ENCODE assay signal across 8 mouse cellular contexts in the genomic region with DNA sequence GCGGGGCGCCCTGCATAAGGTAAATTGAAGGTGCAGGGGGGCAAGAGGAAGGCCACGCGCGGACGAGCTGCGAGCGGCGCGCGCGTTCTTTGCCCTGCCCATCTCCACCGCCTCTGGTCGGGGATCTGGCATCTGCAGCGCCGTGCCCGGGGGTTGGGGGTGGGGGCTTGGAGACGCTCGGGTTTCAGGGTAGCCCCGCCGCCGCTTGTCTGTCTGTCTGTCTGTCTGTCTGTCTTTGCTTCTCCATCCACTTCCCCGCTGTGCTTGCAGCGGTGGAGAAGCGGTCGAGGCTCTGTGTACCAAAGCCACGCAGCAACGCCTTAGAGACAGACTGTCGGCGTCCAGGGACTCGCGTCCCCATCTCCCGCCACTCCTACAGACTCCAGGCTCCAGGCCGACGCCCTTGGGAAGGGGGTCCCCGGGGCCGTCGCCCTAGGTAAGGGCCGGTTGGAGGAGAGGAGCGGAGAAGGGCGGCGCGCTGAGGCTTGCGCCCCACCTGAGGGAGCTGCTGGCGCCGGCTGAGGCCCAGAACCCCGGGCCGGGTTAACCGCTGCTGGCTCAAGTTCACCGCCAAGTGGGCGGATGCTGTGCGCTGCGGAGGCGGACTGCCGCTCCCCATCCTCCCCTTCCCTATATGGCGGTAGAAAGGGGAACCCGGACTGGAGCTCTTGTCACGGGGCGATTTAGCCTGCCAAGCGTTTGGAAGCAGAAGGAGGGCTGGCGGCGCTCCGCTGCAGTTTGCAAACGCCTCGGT. TPM values are rescaled to one million over a fixed set of nuclear protein-coding genes. Genes with fewer than 3 reads are reported as not detected.
DNase-seq lines count a peak whose midpoint lies in the region; ATAC-seq and TF ChIP-seq lines count a peak whose summit lies in the region.

No protein-coding gene starts in this region.

- TF ChIP-seq EP300 in CH12.LX (IDR thresholded peaks at IDR 0.05; ENCODE audit: low read length) = peak; percentile 29; the same call in 1 of the 2 replicates
- TF ChIP-seq EP300 in heart, postnatal 0 days (IDR thresholded peaks at IDR 0.05; ENCODE audit: low read depth) = peak; percentile 28; the same call in 1 of the 2 replicates

- dilution Hi-C loops in CH12.LX (cut with MboI; ENCODE audit: extremely low pct_ligation_motif_present, extremely low pct_unique_long_range_greater_than_20kb, low sequenced_read_pairs) = no loop called here

- peak in 1 of 2 experiments; percentile 28; a peak in 2 of 4 replicates for TF ChIP-seq CTCF in CH12.LX (conservative IDR thresholded peaks at IDR 0.05 in 1 of 2, IDR thresholded peaks at IDR 0.05 in 1 of 2; ENCODE audit: low read depth in 2 of 2, low read length in 2 of 2)
- no peak for TF ChIP-seq CTCF in heart, postnatal 0 days (IDR thresholded peaks at IDR 0.05; ENCODE audit: low read depth)

- peak; percentile 70 for DNase-seq in CH12.LX (ENCODE audit: extremely low read depth)
- DNase-seq in c-Kit-positive CD71-positive TER-119-positive erythroid progenitor cells, embryonic 14.5 days (ENCODE audit: low spot score) = peak; percentile 47
- DNase-seq in heart, postnatal 0 days (ENCODE audit: low spot score) = peak; percentile 93
- DNase-seq in kidney, postnatal 36 days = peak; percentile 88 to 89
- DNase-seq in neural tube, embryonic 11.5 days (ENCODE audit: low spot score) = peak; percentile 81

- in situ Hi-C loops in CH12.LX (cut with MboI; ENCODE audit: low pct_ligation_motif_present, low pct_unique_long_range_greater_than_20kb, low sequenced_read_pairs) = loop anchor here (25.0 kb wide), 1 partner anchor 1085 kb away; a partner anchor contains a TSS

- H3K4me2 ChIP-seq in CH12.LX (ENCODE audit: insufficient read depth, low read depth, poor library complexity, severe bottlenecking) = peak overlapping the region; percentile 51
- peak overlapping the region; percentile 66 for H3K4me2 ChIP-seq in forebrain, embryonic 12.5 days
- H3K4me2 ChIP-seq in heart, postnatal 0 days (ENCODE audit: low read depth, low read length) = peak overlapping the region; percentile 80
- peak overlapping the region; percentile 81 for H3K4me2 ChIP-seq in liver, embryonic 15.5 days
- H3K4me2 ChIP-seq in neural tube, embryonic 11.5 days (ENCODE audit: low read depth) = peak overlapping the region; percentile 79
- peak overlapping the region; percentile 53 for H3K4me2 ChIP-seq in stomach, embryonic 16.5 days (ENCODE audit: low read depth, low read length)

- WGBS in forebrain, embryonic 12.5 days = under 1% methylated on average over 63 of the region's 65 CpGs
- WGBS in heart, postnatal 0 days = under 1% methylated on average over 64 of the region's 65 CpGs
- WGBS in liver, embryonic 15.5 days (ENCODE audit: insufficient replicate concordance) = under 1% methylated on average over 64 of the region's 65 CpGs
- WGBS in neural tube, embryonic 11.5 days = under 1% methylated on average over 64 of the region's 65 CpGs
- under 1% methylated on average over 65 of the region's 65 CpGs for WGBS in stomach, embryonic 16.5 days

- H3K27me3 ChIP-seq in CH12.LX (replicated peaks) = no peaks in the 10 kb centered on the region
- H3K27me3 ChIP-seq in forebrain, embryonic 12.5 days = no peaks in the 10 kb centered on the region
- no peaks in the 10 kb centered on the region for H3K27me3 ChIP-seq in heart, postnatal 0 days (ENCODE audit: control insufficient read depth, insufficient read depth, low read length)
- peaks cover 12% of the 10 kb centered on the region for H3K27me3 ChIP-seq in liver, embryonic 15.5 days
- H3K27me3 ChIP-seq in neural tube, embryonic 11.5 days (ENCODE audit: control insufficient read depth, insufficient read depth, low read length) = no peaks in the 10 kb centered on the region
- no peaks in the 10 kb centered on the region for H3K27me3 ChIP-seq in stomach, embryonic 16.5 days (ENCODE audit: control insufficient read depth, insufficient read depth, low read length)

- H3K27ac ChIP-seq in CH12.LX (ENCODE audit: insufficient read depth, low read depth) = peak overlapping the region; percentile 47
- peak overlapping the region; percentile 96 for H3K27ac ChIP-seq in forebrain, embryonic 12.5 days
- H3K27ac ChIP-seq in heart, postnatal 0 days (ENCODE audit: low read depth) = peak overlapping the region; percentile 99
- H3K27ac ChIP-seq in liver, embryonic 15.5 days (replicated peaks) = peak overlapping the region; percentile 62
- H3K27ac ChIP-seq in neural tube, embryonic 11.5 days (ENCODE audit: low read depth, low read length) = peak overlapping the region; percentile 76
- H3K27ac ChIP-seq in stomach, embryonic 16.5 days (ENCODE audit: low read length) = peak overlapping the region; percentile 98

- H3K4me3 ChIP-seq in CH12.LX (replicated peaks in 1 of 3; ENCODE audit: low read depth in 2 of 3, low read length in 2 of 3, poor library complexity in 1 of 3) = peak overlapping the region; percentile 66 to 79 (median 78)
- peak overlapping the region; percentile 80 for H3K4me3 ChIP-seq in forebrain, embryonic 12.5 days (replicated peaks)
- peak overlapping the region; percentile 64 for H3K4me3 ChIP-seq in heart, postnatal 0 days (ENCODE audit: low read depth, low read length)
- H3K4me3 ChIP-seq in liver, embryonic 15.5 days (replicated peaks) = peak overlapping the region; percentile 68
- H3K4me3 ChIP-seq in neural tube, embryonic 11.5 days (ENCODE audit: low read depth, low read length) = peak overlapping the region; percentile 77
- H3K4me3 ChIP-seq in stomach, embryonic 16.5 days (replicated peaks; ENCODE audit: low read length) = peak overlapping the region; percentile 95

- H3K36me3 ChIP-seq in CH12.LX (replicated peaks in 1 of 2; ENCODE audit: control insufficient read depth in 1 of 2, insufficient read depth in 1 of 2, low read length in 1 of 2) = peaks cover 0 to 7% of the 10 kb centered on the region in 2 experiments
- no peaks in the 10 kb centered on the region for H3K36me3 ChIP-seq in forebrain, embryonic 12.5 days (replicated peaks)
- H3K36me3 ChIP-seq in heart, postnatal 0 days (replicated peaks; ENCODE audit: control insufficient read depth, insufficient read depth, low read length) = no peaks in the 10 kb centered on the region
- H3K36me3 ChIP-seq in liver, embryonic 15.5 days (replicated peaks) = no peaks in the 10 kb centered on the region
- H3K36me3 ChIP-seq in neural tube, embryonic 11.5 days (ENCODE audit: control insufficient read depth, insufficient read depth, low read length) = no peaks in the 10 kb centered on the region
- H3K36me3 ChIP-seq in stomach, embryonic 16.5 days (ENCODE audit: control insufficient read depth, insufficient read depth, low read length) = no peaks in the 10 kb centered on the region

- peak; percentile 34; the same call in 1 of the 2 replicates for TF ChIP-seq POLR2A in CH12.LX (IDR thresholded peaks at IDR 0.05; ENCODE audit: low read depth, low read length)

- H3K9ac ChIP-seq in CH12.LX (ENCODE audit: insufficient read depth, low read depth) = peak overlapping the region; percentile 53
- H3K9ac ChIP-seq in forebrain, embryonic 12.5 days = peak overlapping the region; percentile 87
- peak overlapping the region; percentile 82 for H3K9ac ChIP-seq in heart, postnatal 0 days (replicated peaks; ENCODE audit: low read depth, low read length)
- peak overlapping the region; percentile 44 for H3K9ac ChIP-seq in liver, embryonic 15.5 days
- H3K9ac ChIP-seq in neural tube, embryonic 11.5 days (ENCODE audit: low read length) = peak overlapping the region; percentile 81
- peak overlapping the region; percentile 92 for H3K9ac ChIP-seq in stomach, embryonic 16.5 days (ENCODE audit: low read length)

- peaks cover 3% of the 10 kb centered on the region; the same call in 1 of the 2 replicates for H3K79me2 ChIP-seq in CH12.LX (replicated peaks; ENCODE audit: control insufficient read depth, extremely low read depth, insufficient read depth, poor library complexity, severe bottlenecking)

- ATAC-seq in forebrain, embryonic 12.5 days (ENCODE audit: low FRiP score) = peak; percentile 83
- peak; percentile 77 for ATAC-seq in heart, postnatal 0 days (ENCODE audit: insufficient read depth, low read depth)
- peak; percentile 63 for ATAC-seq in liver, embryonic 15.5 days (ENCODE audit: insufficient read depth)
- peak; percentile 79 for ATAC-seq in neural tube, embryonic 11.5 days (ENCODE audit: insufficient read depth, low FRiP score, low TSS enrichment)
- peak; percentile 89 for ATAC-seq in stomach, embryonic 16.5 days (ENCODE audit: insufficient read depth, low FRiP score)

- no peak for TF ChIP-seq RAD21 in CH12.LX (IDR thresholded peaks at IDR 0.05; ENCODE audit: low read depth, low read length)

- H3K4me1 ChIP-seq in CH12.LX (ENCODE audit: control insufficient read depth in 1 of 2, insufficient read depth in 2 of 2) = peaks cover 0 to 29% of the 10 kb centered on the region in 2 experiments; a peak in 2 of 4 replicates
- H3K4me1 ChIP-seq in forebrain, embryonic 12.5 days = peaks cover 12% of the 10 kb centered on the region; the same call in 1 of the 2 replicates
- H3K4me1 ChIP-seq in heart, postnatal 0 days (ENCODE audit: control insufficient read depth, insufficient read depth) = peaks cover 29% of the 10 kb centered on the region
- H3K4me1 ChIP-seq in liver, embryonic 15.5 days (replicated peaks) = peaks cover 11% of the 10 kb centered on the region; the same call in 1 of the 2 replicates
- H3K4me1 ChIP-seq in neural tube, embryonic 11.5 days (ENCODE audit: control insufficient read depth, insufficient read depth, low read length) = 0 out of 2 replicates have a peak, but pooled peaks cover 3% of the 10 kb centered on the region
- H3K4me1 ChIP-seq in stomach, embryonic 16.5 days (ENCODE audit: control insufficient read depth, insufficient read depth, low read length) = peaks cover 7% of the 10 kb centered on the region; the same call in 1 of the 2 replicates

- H3K9me3 ChIP-seq in CH12.LX (replicated peaks; ENCODE audit: low read length) = no peaks in the 10 kb centered on the region
- no peaks in the 10 kb centered on the region for H3K9me3 ChIP-seq in forebrain, embryonic 12.5 days
- no peaks in the 10 kb centered on the region for H3K9me3 ChIP-seq in heart, postnatal 0 days (replicated peaks; ENCODE audit: control insufficient read depth, low read length)
- no peaks in the 10 kb centered on the region for H3K9me3 ChIP-seq in liver, embryonic 15.5 days (replicated peaks)
- H3K9me3 ChIP-seq in neural tube, embryonic 11.5 days (ENCODE audit: control insufficient read depth, low read length) = no peaks in the 10 kb centered on the region
- H3K9me3 ChIP-seq in stomach, embryonic 16.5 days (replicated peaks; ENCODE audit: control insufficient read depth, low read length) = no peaks in the 10 kb centered on the region

RNA-seq across cellular contexts. Expression of a gene that starts 0.8 kb away (rescaled TPM):
- 101 and 103 TPM in 2 replicates for total RNA-seq in CH12.LX (2012; rRNA removed)
- 105 and 107 TPM in 2 replicates for total RNA-seq in CH12.LX (2014; rRNA removed)
- polyA plus RNA-seq in CH12.LX (2012; ENCODE audit: insufficient read length, low read depth) = 127 TPM in 2 replicates
- polyA plus RNA-seq in forebrain, embryonic 12.5 days (2016; fragmentation: Nextera tagmentation; extraction: Ambion mirVana) = 225 and 233 TPM in 2 replicates
- 262 and 335 TPM in 2 replicates for total RNA-seq in heart, postnatal 0 days (2014; rRNA removed; ENCODE audit: low replicate concordance)
- 301 and 332 TPM in 2 replicates for polyA plus RNA-seq in heart, postnatal 0 days (2015; fragmentation: Nextera tagmentation; extraction: Ambion mirVana)
- polyA plus RNA-seq in liver, embryonic 15.5 days (2015; fragmentation: Nextera tagmentation; extraction: Ambion mirVana) = 21.5 and 25.7 TPM in 2 replicates
- 163 and 172 TPM in 2 replicates for polyA plus RNA-seq in neural tube, embryonic 11.5 days (2014; fragmentation: Nextera tagmentation; extraction: Ambion mirVana)
- 232 and 251 TPM in 2 replicates for polyA plus RNA-seq in stomach, embryonic 16.5 days (2015; fragmentation: Nextera tagmentation; extraction: Ambion mirVana)

RNA-seq across cellular contexts. Expression of a gene that starts 31.5 kb away (rescaled TPM):
- total RNA-seq in CH12.LX (2012; rRNA removed) (4.3 and 6.0 TPM in 2 replicates), CH12.LX (2014; rRNA removed) (10.7 and 11.6 TPM in 2 replicates)
- polyA plus RNA-seq in CH12.LX (2012; ENCODE audit: insufficient read length, low read depth) = 12.3 and 13.2 TPM in 2 replicates
- polyA plus RNA-seq in forebrain, embryonic 12.5 days (2016; fragmentation: Nextera tagmentation; extraction: Ambion mirVana) = 57.0 and 62.5 TPM in 2 replicates
- 16.3 and 16.4 TPM in 2 replicates for total RNA-seq in heart, postnatal 0 days (2014; rRNA removed; ENCODE audit: low replicate concordance)
- 11.7 and 12.5 TPM in 2 replicates for polyA plus RNA-seq in heart, postnatal 0 days (2015; fragmentation: Nextera tagmentation; extraction: Ambion mirVana)
- 6.6 and 6.7 TPM in 2 replicates for polyA plus RNA-seq in liver, embryonic 15.5 days (2015; fragmentation: Nextera tagmentation; extraction: Ambion mirVana)
- 67.0 and 69.7 TPM in 2 replicates for polyA plus RNA-seq in neural tube, embryonic 11.5 days (2014; fragmentation: Nextera tagmentation; extraction: Ambion mirVana)
- 38.7 and 39.3 TPM in 2 replicates for polyA plus RNA-seq in stomach, embryonic 16.5 days (2015; fragmentation: Nextera tagmentation; extraction: Ambion mirVana)

RNA-seq across cellular contexts. Expression of a gene that starts 47.6 kb away (rescaled TPM):
- total RNA-seq in CH12.LX (2012; rRNA removed) (15.4 and 16.4 TPM in 2 replicates), CH12.LX (2014; rRNA removed) (29.1 and 32.6 TPM in 2 replicates)
- 18.3 and 20.0 TPM in 2 replicates for polyA plus RNA-seq in CH12.LX (2012; ENCODE audit: insufficient read length, low read depth)
- polyA plus RNA-seq in forebrain, embryonic 12.5 days (2016; fragmentation: Nextera tagmentation; extraction: Ambion mirVana) = 4.9 and 7.4 TPM in 2 replicates
- 8.6 and 16.6 TPM in 2 replicates for total RNA-seq in heart, postnatal 0 days (2014; rRNA removed; ENCODE audit: low replicate concordance)
- polyA plus RNA-seq in heart, postnatal 0 days (2015; fragmentation: Nextera tagmentation; extraction: Ambion mirVana) = 15.4 and 16.5 TPM in 2 replicates
- 2.9 and 3.2 TPM in 2 replicates for polyA plus RNA-seq in liver, embryonic 15.5 days (2015; fragmentation: Nextera tagmentation; extraction: Ambion mirVana)
- polyA plus RNA-seq in neural tube, embryonic 11.5 days (2014; fragmentation: Nextera tagmentation; extraction: Ambion mirVana) = 4.8 and 4.9 TPM in 2 replicates
- 11.7 and 12.5 TPM in 2 replicates for polyA plus RNA-seq in stomach, embryonic 16.5 days (2015; fragmentation: Nextera tagmentation; extraction: Ambion mirVana)

Comparison
In these comparisons a context has a peak if more than half of its experiments do, and no peak if none do; other contexts are left out.
1. Peak in every context shown above with its lines: DNase-seq, ATAC-seq, H3K4me3 ChIP-seq and H3K27ac ChIP-seq.
2. H3K27ac ChIP-seq: peak in every context shown above with its lines; median percentile 99 in heart, postnatal 0 days; 98 in stomach, embryonic 16.5 days; 96 in forebrain, embryonic 12.5 days; 76 in neural tube, embryonic 11.5 days; 62 in liver, embryonic 15.5 days; 47 in CH12.LX.